Mouse (Mus musculus): Measurements from ENCODE around the gene Gapdh.
A peak's percentile ranks its signal among the peaks of the same experiment; 100 is the strongest.

- peak; percentile 59; the same call in 1 of the 2 replicates for TF ChIP-seq HCFC1 (IDR thresholded peaks at IDR 0.05; ENCODE audit: borderline replicate concordance, insufficient read depth, low read length)
- TF ChIP-seq MAFK (IDR thresholded peaks at IDR 0.05; ENCODE audit: insufficient read depth, low read depth, low read length): peak; percentile 86
- TF ChIP-seq ZNF384 (IDR thresholded peaks at IDR 0.05; ENCODE audit: low read depth, low read length): no peak
- TF ChIP-seq CHD2 (IDR thresholded peaks at IDR 0.05; ENCODE audit: low read depth, low read length): no peak
- no peak for TF ChIP-seq ZC3H11A (IDR thresholded peaks at IDR 0.05; ENCODE audit: borderline replicate concordance, low read depth, low read length)
Measured at GRCm38 (mm10) chr6:125131302-125132156, 34.7 kb downstream of the Gapdh start, which contains the start of gene Nop2.
